ENCODE assay signal across 12 mouse cellular contexts in the genomic region with DNA sequence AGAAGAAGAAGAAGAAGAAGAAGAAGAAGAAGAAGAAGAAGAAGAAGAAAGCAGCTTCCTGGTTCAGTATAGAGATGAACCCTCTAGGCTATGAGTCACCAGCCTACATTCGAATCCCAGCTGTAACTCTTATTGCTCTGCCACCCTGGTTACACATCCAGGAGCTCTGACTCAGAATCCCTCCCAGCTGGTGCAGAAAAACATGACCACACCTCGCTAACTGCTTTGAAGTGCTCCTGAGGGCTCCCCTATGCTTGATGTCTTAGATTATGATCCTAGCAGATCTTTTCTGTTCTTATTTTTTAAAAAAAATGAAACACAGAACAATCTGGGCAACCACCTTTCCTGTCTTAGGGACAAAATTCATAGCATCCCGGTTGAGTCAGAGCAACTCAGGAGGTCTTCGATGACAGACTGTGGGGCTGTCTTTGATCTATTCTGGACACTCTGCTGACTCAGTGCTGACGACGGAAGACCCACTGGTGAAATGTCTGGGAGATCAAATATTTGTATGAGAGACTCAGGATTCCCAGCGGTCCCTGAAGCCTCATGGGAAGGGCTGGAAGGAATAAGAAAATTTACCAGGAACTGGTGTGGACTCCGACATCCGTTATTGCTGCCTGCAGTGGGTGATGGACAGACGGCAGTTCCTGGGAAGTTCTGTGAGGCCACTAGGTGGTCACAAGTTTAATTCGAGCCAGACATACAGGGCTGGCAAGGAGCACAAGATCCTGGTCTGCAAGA.
DNase-seq lines count a peak whose midpoint lies in the region; TF ChIP-seq lines count a peak whose summit lies in the region.
"Had no signal": no experiment of that assay in that cellular context is flagged by ENCODE, and none has a peak within 500 bp of the region (broad histone marks: within the 10 kb centered on the region; RNA-seq: fewer than 3 reads in every experiment).

No protein-coding gene starts in this region.

- intact Hi-C loops in gastrocnemius, adult 2 months (cut with DNase I) = no loop called here

- H3K27ac ChIP-seq in gastrocnemius, adult 2 months = no peak overlapping the region

- no peak overlapping the region for H3K4me3 ChIP-seq in gastrocnemius, adult 2 months
- H3K4me3 ChIP-seq: megakaryocyte, embryonic 14.5 days had no signal

- peak; percentile 31 to 72 for DNase-seq in frontal cortex, adult 2 months (ENCODE audit: extremely low spot score in 1 of 2, low spot score in 1 of 2)
- no peak for DNase-seq in frontal cortex, postnatal 10 days (ENCODE audit: low spot score in 2 of 2)
- peak; percentile 86 for DNase-seq in 416B (ENCODE audit: low read depth)
- DNase-seq in adrenal gland, postnatal 14 days = peak; percentile 58
- peak; percentile 20 to 46 for DNase-seq in left cerebral cortex, adult 9 months (ENCODE audit: low spot score in 2 of 2)
- no peak for DNase-seq in cerebellum, postnatal 4 days (ENCODE audit: low spot score in 2 of 2)
- no peak for DNase-seq in gastrocnemius, adult 2 months
- DNase-seq in spleen, adult 18-20 months = no peak
- DNase-seq: heart, postnatal 4 days; kidney, postnatal 14 days; liver had no signal

- TF ChIP-seq CTCF in gastrocnemius, adult 2 months (IDR thresholded peaks at IDR 0.05) = no peak

Comparison
In these comparisons a context has a peak if more than half of its experiments do, and no peak if none do; other contexts are left out.
1. DNase-seq: peak in frontal cortex, adult 2 months (2 of 2), 416B (single experiment), adrenal gland, postnatal 14 days (single experiment) and left cerebral cortex, adult 9 months (2 of 2); none in frontal cortex, postnatal 10 days (0 of 2), cerebellum, postnatal 4 days (0 of 2), gastrocnemius, adult 2 months (single experiment) and spleen, adult 18-20 months (0 of 2).